Mouse (Mus musculus) spleen, adult 2 months (tissue): ENCODE results near the gene Golt1b.

Source experiments
- CTCF ChIP-seq: fragments of 200-500 bp; IDR thresholded peaks from 2 replicates; pipeline ENCODE4 v1.5.1; 2011; ENCODE audit warnings: mild to moderate bottlenecking, inconsistent platforms; ENCODE audit not compliant: insufficient read depth, insufficient read length, insufficient replicate concordance; ENCODE audit errors: extremely low read depth
- POLR2A ChIP-seq: fragments of 200-500 bp; IDR thresholded peaks from 2 replicates; pipeline ENCODE4 v1.6.1; 2011; ENCODE audit warnings: low read depth, low read length, inconsistent platforms

GRCm38 (mm10) chr6:142384521-142384920, 2.5 kb upstream of the Golt1b start:
- no peak for TF ChIP-seq CTCF
- TF ChIP-seq POLR2A, result no peak
